Mouse (Mus musculus): ENCODE measurements around the gene Hmgn1.

DNA sequence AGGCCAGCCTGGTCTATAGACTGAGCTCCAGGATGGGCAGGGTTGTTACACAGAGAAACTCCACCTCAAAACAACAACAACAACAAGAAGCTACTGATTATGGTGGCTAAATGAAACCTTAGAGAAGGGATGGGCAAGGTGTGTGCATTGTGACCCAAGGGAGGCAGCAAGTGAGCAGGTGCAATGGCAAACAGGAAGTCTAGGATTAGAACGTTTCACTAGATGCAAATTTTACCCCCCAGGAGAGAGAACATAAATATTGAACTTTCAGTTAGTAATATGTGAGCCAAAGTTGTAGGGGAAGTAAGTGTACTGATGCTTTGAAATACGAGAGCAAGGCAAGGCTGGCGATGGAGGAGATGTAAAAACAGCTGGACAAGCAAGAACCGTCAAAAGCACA, 17.9 kb downstream of the Hmgn1 start:
- TF ChIP-seq GATA1 (IDR thresholded peaks at IDR 0.05; ENCODE audit: low read length) (no peak), TAL1 (IDR thresholded peaks at IDR 0.05; ENCODE audit: low read length) (no peak)
